Mouse (Mus musculus) right cerebral cortex, postnatal 10 days (tissue): ENCODE results near the gene Rapgef4.

Source experiments
- DNase-seq, 2 experiments: peaks; one replicate each; pipeline ENCODE4 v3.0.0; 2021; ENCODE audit warnings: low spot score in 2 of 2

Gene Rapgef4

GRCm38 (mm10) chr2:72074999-72075561 lies 94.0 kb downstream of the Rapgef4 start:
- no peak for DNase-seq

- DNase-seq: no peak
Measured at GRCm38 (mm10) chr2:72077490-72078139, 96.6 kb downstream of the Rapgef4 start.

GRCm38 (mm10) chr2:72078140-72078521 lies 97.1 kb downstream of the Rapgef4 start:
- DNase-seq: no peak

- no peak for DNase-seq
Measured at GRCm38 (mm10) chr2:72079110-72079509, 98.1 kb downstream of the Rapgef4 start.

- no peak for DNase-seq
Measured at GRCm38 (mm10) chr2:72082846-72083245, 101.8 kb downstream of the Rapgef4 start.

GRCm38 (mm10) chr2:72088886-72089285 lies 107.8 kb downstream of the Rapgef4 start:
- no peak for DNase-seq

- DNase-seq: no peak
Measured at GRCm38 (mm10) chr2:72090061-72090460, 109.0 kb downstream of the Rapgef4 start.

- no peak for DNase-seq
Measured at GRCm38 (mm10) chr2:72092046-72092445, 111.0 kb downstream of the Rapgef4 start.

- DNase-seq: no peak
Measured at GRCm38 (mm10) chr2:72093402-72094037, 112.5 kb downstream of the Rapgef4 start.

- DNase-seq: no peak
Measured at GRCm38 (mm10) chr2:72094038-72094437, 113.0 kb downstream of the Rapgef4 start.

- no peak for DNase-seq
Measured at GRCm38 (mm10) chr2:72094446-72094845, 113.4 kb downstream of the Rapgef4 start.

- no peak for DNase-seq
Measured at GRCm38 (mm10) chr2:72095002-72095401, 114.0 kb downstream of the Rapgef4 start.

GRCm38 (mm10) chr2:72096345-72096744 lies 115.3 kb downstream of the Rapgef4 start:
- peak in 1 of 2 experiments; percentile 53 for DNase-seq

- DNase-seq: no peak
Measured at GRCm38 (mm10) chr2:72098366-72098765, 117.3 kb downstream of the Rapgef4 start.

GRCm38 (mm10) chr2:72104604-72105003 lies 123.6 kb downstream of the Rapgef4 start:
- DNase-seq: no peak

GRCm38 (mm10) chr2:72107525-72108180 lies 126.6 kb downstream of the Rapgef4 start:
- DNase-seq: no peak

- DNase-seq: no peak
Measured at GRCm38 (mm10) chr2:72108448-72109312, 127.6 kb downstream of the Rapgef4 start.

- DNase-seq: no peak
Measured at GRCm38 (mm10) chr2:72110404-72110803, 129.4 kb downstream of the Rapgef4 start.

- no peak for DNase-seq
Measured at GRCm38 (mm10) chr2:72113716-72114115, 132.7 kb downstream of the Rapgef4 start.

GRCm38 (mm10) chr2:72114148-72114559 lies 133.1 kb downstream of the Rapgef4 start:
- DNase-seq: no peak

GRCm38 (mm10) chr2:72116103-72116502 lies 135.1 kb downstream of the Rapgef4 start:
- DNase-seq: no peak

GRCm38 (mm10) chr2:72116698-72117097 lies 135.7 kb downstream of the Rapgef4 start:
- DNase-seq: no peak
